Mouse (Mus musculus) frontal cortex, postnatal 14 days (tissue): ENCODE data around the gene Olfm3.

Experiments used
- DNase-seq, 2 experiments: peaks; one replicate each; pipeline ENCODE4 v3.0.0; 2022; ENCODE audit warnings: low spot score in 2 of 2

Olfm3 gene

GRCm38 (mm10) chr3:115080428-115081181 lies 176.7 kb downstream of the Olfm3 start:
- no peak for DNase-seq

- DNase-seq = no peak
Observed at GRCm38 (mm10) chr3:115081371-115081770, 177.5 kb downstream of the Olfm3 start.

- DNase-seq = no peak
Observed at GRCm38 (mm10) chr3:115082947-115083346, 179.1 kb downstream of the Olfm3 start.

- DNase-seq = no peak
Observed at GRCm38 (mm10) chr3:115088281-115088680, 184.4 kb downstream of the Olfm3 start.

- DNase-seq = no peak
Observed at GRCm38 (mm10) chr3:115090670-115091069, 186.8 kb downstream of the Olfm3 start.

- DNase-seq = no peak
Observed at GRCm38 (mm10) chr3:115095496-115095895, 191.6 kb downstream of the Olfm3 start.

GRCm38 (mm10) chr3:115099590-115099989 lies 195.7 kb downstream of the Olfm3 start:
- no peak for DNase-seq

- DNase-seq = no peak
Observed at GRCm38 (mm10) chr3:115104155-115104801, 200.4 kb downstream of the Olfm3 start.

GRCm38 (mm10) chr3:115104802-115105493 lies 201.1 kb downstream of the Olfm3 start:
- no peak for DNase-seq

- DNase-seq = no peak
Observed at GRCm38 (mm10) chr3:115145722-115146121, 241.8 kb downstream of the Olfm3 start.

- DNase-seq = no peak
Observed at GRCm38 (mm10) chr3:115146244-115146643, 242.4 kb downstream of the Olfm3 start.

GRCm38 (mm10) chr3:115158903-115159473 lies 255.1 kb downstream of the Olfm3 start:
- DNase-seq = no peak

- no peak for DNase-seq
Observed at GRCm38 (mm10) chr3:115174625-115175024, 270.7 kb downstream of the Olfm3 start.
